Mouse (Mus musculus): ENCODE results near the gene Fry. TPM values are rescaled to one million over a fixed set of nuclear protein-coding genes. Genes with fewer than 3 reads are reported as not detected.
A peak's percentile ranks its signal among the peaks of the same experiment; 100 is the strongest.

The Fry gene
- total and polyA plus RNA-seq, 3 experiments, result 43.8 to 153 (median 117) TPM

DNA sequence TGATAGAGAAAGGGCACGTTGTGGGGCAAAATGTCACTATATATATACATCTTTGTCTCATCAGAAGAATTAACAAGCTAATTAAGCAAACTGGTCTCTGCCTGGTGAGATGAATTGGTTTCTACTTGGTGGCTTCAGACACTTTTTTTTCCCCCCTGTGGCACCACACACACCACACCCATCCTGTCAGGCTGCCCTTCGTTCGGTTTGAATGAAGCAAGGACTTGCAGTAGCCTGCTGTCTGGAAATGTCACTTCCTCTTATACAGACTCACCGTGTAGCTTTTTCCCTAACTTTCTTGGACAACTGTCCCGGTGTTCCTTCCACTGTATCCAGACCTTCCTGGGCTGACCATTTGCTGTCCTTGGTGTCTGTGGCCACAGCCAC lies 144.3 kb downstream of the Fry start:
- Histone ChIP-seq H3K36me3 (ENCODE audit: control insufficient read depth, insufficient read depth, low read length) (no peaks in the 10 kb centered on the region), H3K27ac (peak overlapping the region; percentile 58), H3K79me2 (replicated peaks; ENCODE audit: control insufficient read depth, insufficient read depth, low read length) (no peaks in the 10 kb centered on the region), H3K4me1 (ENCODE audit: control insufficient read depth, insufficient read depth, low read length) (peaks cover 8% of the 10 kb centered on the region), H3K9ac (ENCODE audit: low read depth, low read length) (no peak overlapping the region), H3K27me3 (ENCODE audit: control insufficient read depth, insufficient read depth, low read length) (no peaks in the 10 kb centered on the region), H3K4me3 (no peak overlapping the region)
- TF ChIP-seq EP300 (IDR thresholded peaks at IDR 0.05; ENCODE audit: insufficient read depth, low read depth, low read length), result no peak; the same call in 1 of the 2 replicates
- TF ChIP-seq CTCF (IDR thresholded peaks at IDR 0.05), result no peak
- TF ChIP-seq POLR2A (IDR thresholded peaks at IDR 0.05; ENCODE audit: insufficient read depth, low read depth, low read length), result no peak
- intact Hi-C loops (cut with DNase I), result no loop called here
- DNase-seq, result peak in 1 of 2 experiments; percentile 44
- 36% methylated on average over 5 of the region's 5 CpGs for WGBS

DNA sequence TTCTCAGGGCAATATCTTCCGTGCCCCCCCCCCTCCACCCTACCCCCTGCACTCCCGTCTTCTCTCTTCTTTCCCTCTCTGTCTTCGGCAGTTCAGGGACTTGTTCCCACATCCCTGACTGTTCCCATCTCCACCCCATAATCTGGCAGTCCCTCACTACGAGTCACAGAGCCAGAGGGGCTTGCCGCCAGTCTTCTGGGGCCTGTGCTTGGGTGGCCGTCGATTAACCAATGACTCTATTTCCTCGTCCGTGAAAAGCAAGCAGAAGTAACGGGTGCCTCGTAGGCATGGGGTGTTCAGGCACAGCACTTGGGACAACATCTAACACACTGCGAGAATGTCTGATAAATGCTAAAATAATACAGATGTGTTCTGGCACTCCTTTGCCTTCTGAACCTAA lies 144.7 kb downstream of the Fry start:
- intact Hi-C loops (cut with DNase I), result no loop called here
- peak; percentile 50 to 56 for DNase-seq
- Histone ChIP-seq H3K27ac (peak overlapping the region; percentile 58), H3K36me3 (ENCODE audit: control insufficient read depth, insufficient read depth, low read length) (no peaks in the 10 kb centered on the region), H3K4me3 (no peak overlapping the region), H3K4me1 (ENCODE audit: control insufficient read depth, insufficient read depth, low read length) (peaks cover 8% of the 10 kb centered on the region), H3K79me2 (replicated peaks; ENCODE audit: control insufficient read depth, insufficient read depth, low read length) (no peaks in the 10 kb centered on the region), H3K9ac (ENCODE audit: low read depth, low read length) (no peak overlapping the region), H3K27me3 (ENCODE audit: control insufficient read depth, insufficient read depth, low read length) (no peaks in the 10 kb centered on the region)
- 50% methylated on average over 12 of the region's 12 CpGs for WGBS
- no peak for TF ChIP-seq POLR2A (IDR thresholded peaks at IDR 0.05; ENCODE audit: insufficient read depth, low read depth, low read length)
- TF ChIP-seq CTCF (IDR thresholded peaks at IDR 0.05), result no peak
- no peak for TF ChIP-seq EP300 (IDR thresholded peaks at IDR 0.05; ENCODE audit: insufficient read depth, low read depth, low read length)

DNA sequence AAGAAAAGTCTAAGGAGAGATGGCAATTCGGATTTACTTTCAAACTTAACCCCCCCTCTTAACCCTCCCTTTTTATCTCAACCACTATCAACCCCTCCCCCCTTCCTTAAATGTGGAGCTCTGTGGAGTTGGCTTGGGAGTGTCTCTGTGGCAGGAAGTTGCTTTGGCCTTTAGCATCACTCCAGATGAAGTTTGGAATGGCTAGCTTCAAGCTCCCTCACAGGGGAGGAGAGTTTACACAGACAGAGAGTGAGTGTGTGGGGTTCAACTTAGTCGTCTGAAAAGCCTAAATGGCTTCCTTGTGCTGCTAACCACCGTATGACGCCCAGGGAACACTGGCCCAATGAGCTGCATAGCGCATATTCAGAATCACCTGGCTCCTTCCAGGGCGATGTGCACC lies 145.2 kb downstream of the Fry start:
- peak overlapping the region; percentile 41 for H3K27ac ChIP-seq
- DNase-seq, result no peak
- intact Hi-C loops (cut with DNase I), result no loop called here
- H3K27me3 ChIP-seq (ENCODE audit: control insufficient read depth, insufficient read depth, low read length), result no peaks in the 10 kb centered on the region
- H3K36me3 ChIP-seq (ENCODE audit: control insufficient read depth, insufficient read depth, low read length), result no peaks in the 10 kb centered on the region
- peaks cover 2% of the 10 kb centered on the region; the same call in 1 of the 2 replicates for H3K79me2 ChIP-seq (replicated peaks; ENCODE audit: control insufficient read depth, insufficient read depth, low read length)
- WGBS, result 65% methylated on average over 6 of the region's 6 CpGs
- H3K4me3 ChIP-seq, result no peak overlapping the region
- peaks cover 8% of the 10 kb centered on the region for H3K4me1 ChIP-seq (ENCODE audit: control insufficient read depth, insufficient read depth, low read length)
- H3K9ac ChIP-seq (ENCODE audit: low read depth, low read length), result no peak overlapping the region
- TF ChIP-seq EP300 (IDR thresholded peaks at IDR 0.05; ENCODE audit: insufficient read depth, low read depth, low read length), result no peak
- TF ChIP-seq POLR2A (IDR thresholded peaks at IDR 0.05; ENCODE audit: insufficient read depth, low read depth, low read length), result no peak
- TF ChIP-seq CTCF (IDR thresholded peaks at IDR 0.05), result no peak

DNA sequence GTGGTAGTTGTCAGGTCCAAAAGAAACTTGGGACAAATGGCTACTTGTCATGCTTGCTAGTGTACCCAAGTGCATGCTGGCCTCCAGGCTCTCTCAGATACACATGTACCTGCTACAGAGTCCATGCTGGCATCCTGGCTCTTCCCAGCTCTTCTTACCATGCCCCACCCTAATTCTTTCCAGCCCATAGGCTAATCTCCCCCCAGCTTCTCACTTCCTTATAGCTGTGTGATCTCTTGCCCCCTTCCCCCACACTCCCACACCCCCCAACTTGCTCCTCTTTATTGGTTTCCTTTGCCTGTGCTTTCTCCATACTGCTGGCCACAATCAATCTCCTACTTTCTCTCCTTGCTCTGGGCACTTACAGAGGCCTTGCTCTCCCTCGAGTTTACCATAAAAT lies 146.6 kb downstream of the Fry start:
- H3K27me3 ChIP-seq (ENCODE audit: control insufficient read depth, insufficient read depth, low read length), result no peaks in the 10 kb centered on the region
- peaks cover 2% of the 10 kb centered on the region; the same call in 1 of the 2 replicates for H3K79me2 ChIP-seq (replicated peaks; ENCODE audit: control insufficient read depth, insufficient read depth, low read length)
- TF ChIP-seq CTCF (IDR thresholded peaks at IDR 0.05), result no peak
- no peak for TF ChIP-seq POLR2A (IDR thresholded peaks at IDR 0.05; ENCODE audit: insufficient read depth, low read depth, low read length)
- TF ChIP-seq EP300 (IDR thresholded peaks at IDR 0.05; ENCODE audit: insufficient read depth, low read depth, low read length), result no peak
- H3K4me3 ChIP-seq, result no peak overlapping the region
- no peaks in the 10 kb centered on the region for H3K36me3 ChIP-seq (ENCODE audit: control insufficient read depth, insufficient read depth, low read length)
- H3K9ac ChIP-seq (ENCODE audit: low read depth, low read length), result no peak overlapping the region
- no peak overlapping the region for H3K27ac ChIP-seq
- intact Hi-C loops (cut with DNase I), result no loop called here
- 45% methylated on average over 1 of the region's 1 CpGs for WGBS
- no peak for DNase-seq
- H3K4me1 ChIP-seq (ENCODE audit: control insufficient read depth, insufficient read depth, low read length), result peaks cover 10% of the 10 kb centered on the region

DNA sequence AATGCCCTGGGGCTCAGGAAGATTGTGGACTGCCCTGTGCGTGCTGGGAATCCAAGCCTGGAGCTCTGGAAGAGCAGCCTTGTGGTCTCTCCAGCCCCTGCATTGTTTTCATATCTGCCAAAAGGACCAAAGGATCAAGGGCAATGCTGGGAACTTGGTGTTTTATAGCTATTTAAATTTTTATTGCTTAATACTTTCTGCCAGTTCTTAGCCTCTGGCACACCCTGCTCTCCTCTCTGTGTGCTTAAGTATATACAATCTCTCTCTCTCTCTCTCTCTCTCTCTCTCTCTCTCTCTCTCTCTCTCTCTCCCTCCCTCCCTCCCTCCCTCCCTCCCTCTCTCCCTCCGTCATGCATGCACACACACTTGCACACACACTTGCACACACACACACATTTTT lies 147.5 kb downstream of the Fry start:
- 70% methylated on average over 2 of the region's 2 CpGs for WGBS

DNA sequence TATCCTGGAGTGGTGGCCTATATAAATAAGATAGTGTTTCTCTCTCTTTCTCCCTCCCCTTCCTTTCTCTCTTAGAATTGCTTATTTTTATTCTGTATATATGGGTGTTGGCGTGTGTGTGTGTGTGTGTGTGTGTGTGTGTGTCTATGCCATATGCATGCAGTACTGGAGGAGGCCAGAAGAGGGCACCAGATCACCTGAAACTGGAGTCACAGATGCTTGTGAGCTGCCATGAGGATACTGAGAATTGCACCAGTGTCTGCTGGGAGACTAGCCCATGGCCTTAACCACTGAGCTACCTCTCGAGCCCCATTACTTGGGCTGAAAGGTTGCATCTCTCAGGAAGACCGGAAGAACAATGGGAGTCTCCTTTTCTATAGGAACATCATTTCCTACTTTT lies 149.8 kb downstream of the Fry start:
- no peak overlapping the region for H3K4me3 ChIP-seq
- H3K4me1 ChIP-seq (ENCODE audit: control insufficient read depth, insufficient read depth, low read length), result peaks cover 9% of the 10 kb centered on the region
- intact Hi-C loops (cut with DNase I), result no loop called here
- no peak for DNase-seq
- H3K27ac ChIP-seq, result no peak overlapping the region
- TF ChIP-seq CTCF (IDR thresholded peaks at IDR 0.05) (peak; percentile 36; the same call in 1 of the 2 replicates), EP300 (IDR thresholded peaks at IDR 0.05; ENCODE audit: insufficient read depth, low read depth, low read length) (no peak)
- 88% methylated on average over 3 of the region's 3 CpGs for WGBS
- peaks cover 2% of the 10 kb centered on the region; the same call in 1 of the 2 replicates for H3K79me2 ChIP-seq (replicated peaks; ENCODE audit: control insufficient read depth, insufficient read depth, low read length)
- H3K9ac ChIP-seq (ENCODE audit: low read depth, low read length), result no peak overlapping the region
- H3K27me3 ChIP-seq (ENCODE audit: control insufficient read depth, insufficient read depth, low read length), result no peaks in the 10 kb centered on the region
- no peaks in the 10 kb centered on the region for H3K36me3 ChIP-seq (ENCODE audit: control insufficient read depth, insufficient read depth, low read length)

More for the DNA sequence above, 147.5 kb downstream of the Fry start:
- Histone ChIP-seq H3K79me2 (replicated peaks; ENCODE audit: control insufficient read depth, insufficient read depth, low read length) (peaks cover 2% of the 10 kb centered on the region; the same call in 1 of the 2 replicates), H3K4me3 (no peak overlapping the region), H3K27me3 (ENCODE audit: control insufficient read depth, insufficient read depth, low read length) (no peaks in the 10 kb centered on the region), H3K27ac (no peak overlapping the region), H3K4me1 (ENCODE audit: control insufficient read depth, insufficient read depth, low read length) (peaks cover 9% of the 10 kb centered on the region), H3K9ac (ENCODE audit: low read depth, low read length) (no peak overlapping the region), H3K36me3 (ENCODE audit: control insufficient read depth, insufficient read depth, low read length) (no peaks in the 10 kb centered on the region)
- TF ChIP-seq EP300 (IDR thresholded peaks at IDR 0.05; ENCODE audit: insufficient read depth, low read depth, low read length), result no peak
- no peak for TF ChIP-seq CTCF (IDR thresholded peaks at IDR 0.05)
- no peak for TF ChIP-seq POLR2A (IDR thresholded peaks at IDR 0.05; ENCODE audit: insufficient read depth, low read depth, low read length)
- intact Hi-C loops (cut with DNase I), result no loop called here
- DNase-seq, result no peak
